Mouse (Mus musculus): ENCODE measurements at regions not wholly inside any gene's neighbourhood (a gene's known extent, or its start where the extent isn't known, plus 50 kb on each side); places are given as distances from the start of the nearest gene placed in this dataset.

- ATAC-seq (ENCODE audit: low TSS enrichment) = peak; percentile 98
Measured at GRCm38 (mm10) chr6:117279297-117279696, 111.0 kb downstream of the Cxcl12 start.

GRCm38 (mm10) chr6:117279786-117280411, 111.6 kb downstream of the Cxcl12 start:
- ATAC-seq (ENCODE audit: low TSS enrichment) = peak; percentile 69

GRCm38 (mm10) chr6:117280911-117281310, 112.6 kb downstream of the Cxcl12 start:
- ATAC-seq (ENCODE audit: low TSS enrichment) = no peak

DNA sequence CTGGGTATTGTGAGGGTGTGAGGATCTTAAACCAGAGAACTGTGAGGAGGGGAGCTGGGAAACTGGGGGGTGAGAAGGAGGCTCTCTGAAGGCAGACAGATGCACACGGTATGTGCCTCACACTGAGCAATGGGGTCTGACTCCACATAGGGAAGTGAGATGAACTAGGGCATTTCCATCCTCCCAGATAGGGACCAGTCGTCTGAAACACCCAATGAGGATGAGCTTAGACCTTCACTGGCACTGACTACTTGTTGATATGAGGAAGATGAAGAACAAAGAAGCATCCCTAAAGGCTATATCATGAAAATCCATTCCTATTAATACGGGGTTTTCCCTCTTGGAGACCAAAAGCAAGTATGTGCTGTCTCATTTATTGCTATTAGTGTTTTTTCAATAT, 115.3 kb downstream of the Cxcl12 start:
- no peak for ATAC-seq (ENCODE audit: low TSS enrichment)

DNA sequence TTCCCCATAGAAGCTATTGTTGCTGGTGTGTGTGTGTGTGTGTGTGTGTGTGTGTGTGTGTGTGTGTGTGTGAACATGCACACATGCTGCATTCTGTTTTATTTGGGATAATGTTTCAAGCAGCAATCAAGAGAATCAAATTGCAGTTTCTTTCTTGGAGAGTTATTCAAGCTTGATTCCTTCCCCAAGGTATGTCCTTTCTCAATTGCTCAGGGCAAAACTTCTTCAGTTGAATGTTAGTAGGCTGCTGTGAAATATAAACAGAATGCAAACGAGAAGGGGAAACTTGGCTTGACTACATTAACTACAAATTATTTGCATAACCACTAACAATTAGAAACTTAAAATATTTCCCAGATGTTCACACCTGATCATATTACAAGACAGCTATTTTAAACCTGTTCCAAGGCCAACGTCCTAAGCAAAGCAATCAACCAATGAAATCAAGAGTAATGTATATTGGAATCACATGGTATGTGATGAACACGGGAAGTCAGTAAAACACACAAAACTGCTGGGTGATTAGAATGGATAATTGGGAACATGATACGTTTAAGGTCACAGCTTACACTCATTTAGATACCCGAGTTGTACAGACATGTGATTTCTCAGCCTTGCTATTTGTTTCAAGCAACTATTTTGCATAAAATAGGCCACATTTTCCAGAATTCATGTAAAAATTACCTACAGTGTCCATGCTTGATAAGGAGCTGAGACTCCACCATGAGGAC, 116.2 kb downstream of the Cxcl12 start:
- ATAC-seq (ENCODE audit: low TSS enrichment) = no peak

GRCm38 (mm10) chr6:117287396-117287795, 119.1 kb downstream of the Cxcl12 start:
- ATAC-seq (ENCODE audit: low TSS enrichment) = no peak

DNA sequence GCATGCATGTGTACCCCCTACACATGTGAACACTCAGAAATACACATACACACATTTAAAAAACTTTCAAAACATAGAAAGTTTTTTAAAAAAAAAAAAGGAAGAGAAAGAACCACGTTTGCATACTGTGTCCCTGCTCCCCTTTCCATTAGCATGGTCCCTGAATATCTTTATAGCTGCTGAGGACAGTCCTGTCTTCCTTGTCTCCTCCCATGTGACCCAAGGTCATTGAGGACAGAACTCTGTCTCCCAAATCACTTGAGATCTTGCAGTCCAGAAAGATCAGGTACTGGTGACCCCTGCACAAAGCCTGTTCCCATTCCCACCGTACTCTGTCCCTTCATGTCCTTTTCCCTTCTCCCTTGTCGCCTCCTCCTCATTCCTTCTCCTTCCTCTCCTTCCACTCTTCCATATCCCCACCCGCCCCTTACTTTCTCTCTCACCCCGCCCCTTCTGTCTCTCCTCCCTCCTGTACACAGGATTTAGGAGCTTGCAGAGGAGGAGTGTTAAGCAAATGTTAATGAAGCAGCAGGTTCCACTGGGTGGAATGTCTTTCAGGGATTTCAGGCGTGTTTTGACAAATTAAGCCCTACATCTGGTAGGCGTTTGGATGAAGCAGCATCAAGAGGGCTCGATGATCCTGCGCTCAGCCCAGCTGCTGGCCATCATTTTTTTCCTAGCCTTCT, 125.6 kb downstream of the Cxcl12 start:
- ATAC-seq (ENCODE audit: low TSS enrichment) = 0 out of 2 replicates have a peak, but pooled peaks have one; percentile 59

DNA sequence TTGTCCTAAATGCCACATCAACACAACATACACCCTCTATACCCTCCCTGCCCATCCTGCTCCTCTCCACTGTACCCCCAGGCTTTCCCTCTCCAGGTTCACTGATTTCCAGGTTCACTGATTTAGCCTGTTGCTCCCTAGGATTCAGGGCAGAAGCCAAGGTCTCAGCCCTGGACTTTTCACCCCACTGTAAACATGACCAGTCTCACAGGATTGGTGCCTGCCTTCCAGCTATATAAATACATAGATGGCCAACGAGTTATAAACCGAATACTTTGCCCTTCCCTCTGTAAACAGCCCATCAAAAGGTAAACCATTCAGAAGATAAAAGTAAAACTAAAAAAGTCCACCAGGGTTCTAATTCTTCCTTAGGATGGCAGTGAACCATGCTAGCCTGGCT, 129.6 kb downstream of the Cxcl12 start:
- ATAC-seq (ENCODE audit: low TSS enrichment) = no peak

DNA sequence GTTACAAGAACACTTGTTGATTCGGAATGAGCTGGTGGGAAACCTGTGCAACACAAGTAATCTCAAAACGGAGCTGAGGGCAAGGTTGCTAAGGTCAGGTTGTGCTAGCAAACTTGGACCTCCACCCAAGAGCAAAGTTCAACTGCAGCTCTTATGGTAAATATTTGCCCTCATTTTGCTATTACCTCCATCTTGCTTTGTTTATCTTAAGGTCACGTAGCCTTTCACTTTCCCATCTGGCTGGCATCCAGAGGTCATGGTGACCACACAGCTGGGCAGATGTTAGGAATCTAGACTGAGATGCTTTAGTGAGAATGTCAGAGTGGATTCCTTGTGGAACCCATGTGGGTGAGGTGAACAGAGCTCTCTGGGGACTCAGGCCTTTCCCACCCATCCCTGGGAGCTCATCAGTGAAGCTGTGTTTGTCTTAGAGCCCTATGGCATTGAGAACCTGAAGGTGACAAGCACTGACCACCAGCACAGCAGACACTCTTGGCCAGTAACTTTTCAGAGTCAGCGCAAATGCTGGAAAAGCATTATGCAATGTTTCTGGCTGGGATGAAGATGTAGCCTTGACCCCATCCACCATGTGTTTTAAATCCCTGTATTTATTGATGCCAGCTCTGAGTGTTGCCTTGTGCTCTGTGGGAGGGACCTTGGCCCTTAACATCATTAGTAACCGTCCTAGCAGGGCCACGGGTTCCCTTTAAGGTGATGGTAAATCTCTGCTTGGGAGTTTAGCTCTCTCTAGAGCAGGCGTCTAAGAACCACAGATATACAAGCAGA, 131.4 kb downstream of the Cxcl12 start:
- no peak for ATAC-seq (ENCODE audit: low TSS enrichment)

DNA sequence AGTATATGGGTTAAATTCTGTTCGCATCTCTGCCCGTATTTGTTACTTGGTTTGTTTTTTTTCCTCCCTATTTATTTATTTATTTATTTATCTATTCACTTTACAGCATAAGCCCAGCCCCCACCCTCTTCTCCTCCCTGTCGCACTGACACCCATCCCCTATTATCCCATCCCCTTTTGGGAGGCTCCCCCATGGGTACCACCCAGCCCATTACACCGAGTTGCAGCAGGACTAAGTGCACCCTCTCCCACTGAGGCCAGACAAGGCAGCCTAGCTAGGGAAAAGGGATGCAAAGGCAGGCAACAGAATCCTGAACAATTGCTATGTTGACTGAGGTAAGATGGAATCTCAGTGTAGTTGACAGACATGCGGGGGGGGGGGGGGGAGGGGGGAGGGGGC, 135.0 kb downstream of the Cxcl12 start:
- ATAC-seq (ENCODE audit: low TSS enrichment) = no peak

DNA sequence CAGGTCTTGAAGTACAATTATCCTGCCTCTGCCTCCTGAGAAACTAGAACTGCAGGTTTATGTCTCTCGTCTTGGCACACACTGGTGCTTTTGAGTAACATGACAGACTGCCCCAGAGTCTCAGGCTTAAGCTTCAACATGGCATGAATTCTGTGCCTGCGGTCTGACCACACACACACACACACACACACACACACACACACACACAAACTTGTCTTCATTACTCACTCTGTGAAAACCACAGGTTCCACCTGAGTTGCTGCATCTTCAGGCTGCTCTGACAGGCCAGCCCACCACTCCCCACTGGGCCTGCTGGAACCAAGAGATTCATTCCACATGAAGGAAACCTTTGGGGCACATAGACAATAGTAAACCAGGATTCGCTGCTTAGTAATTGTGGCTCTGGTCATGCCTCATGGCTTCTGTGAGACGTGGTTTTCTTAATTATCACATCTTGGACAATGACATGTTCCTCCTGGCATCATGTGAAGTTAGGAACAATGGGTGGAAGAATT, 137.5 kb downstream of the Cxcl12 start:
- no peak for ATAC-seq (ENCODE audit: low TSS enrichment)

- no peak for ATAC-seq (ENCODE audit: low TSS enrichment)
Measured at GRCm38 (mm10) chr6:117308636-117309035, 140.3 kb downstream of the Cxcl12 start.

DNA sequence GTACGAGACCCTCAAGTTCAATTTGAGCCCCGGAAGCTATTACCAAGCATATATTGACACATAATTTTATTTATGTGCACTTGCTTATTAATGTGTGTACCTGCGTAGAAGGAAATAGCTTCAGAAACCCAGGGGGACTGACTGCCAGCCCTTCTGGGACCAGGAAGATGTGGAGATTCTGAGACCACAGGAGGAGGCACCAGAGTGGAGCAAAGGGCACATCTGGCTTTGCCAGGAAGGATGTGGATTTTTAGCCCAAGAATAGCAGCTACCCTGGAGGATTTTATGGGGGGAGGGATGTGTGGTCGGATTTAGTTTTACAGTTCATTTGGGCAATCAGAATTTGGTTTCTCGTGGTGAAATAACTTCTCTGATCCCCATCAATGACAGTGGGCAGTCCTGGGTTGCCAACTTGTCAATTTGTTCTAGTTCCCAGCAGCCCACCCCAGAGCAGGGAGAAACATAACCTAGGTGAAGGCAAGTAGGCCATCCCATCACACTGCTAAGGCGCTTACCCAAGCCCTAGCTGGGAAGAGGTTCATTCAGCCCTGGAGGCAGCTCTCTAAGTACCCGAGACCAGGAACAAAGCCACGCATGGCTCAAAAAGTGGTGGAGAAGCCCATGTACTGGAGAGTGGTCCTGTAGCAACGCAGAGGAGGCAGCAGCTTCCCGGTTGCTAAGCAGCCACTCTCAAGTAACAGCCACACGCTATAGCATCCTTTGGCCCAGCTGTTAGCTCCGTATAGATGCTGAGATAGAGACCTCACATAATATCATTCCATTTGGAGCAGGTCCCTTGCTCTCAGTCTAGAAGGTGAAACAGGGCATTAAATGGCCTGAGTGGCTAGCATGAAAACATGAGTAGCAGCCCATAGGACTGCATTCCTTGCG, 144.8 kb downstream of the Cxcl12 start:
- peak; percentile 87 for ATAC-seq (ENCODE audit: low TSS enrichment)

- ATAC-seq (ENCODE audit: low TSS enrichment) = peak; percentile 76
Measured at GRCm38 (mm10) chr6:117313944-117314566, 145.7 kb downstream of the Cxcl12 start.

GRCm38 (mm10) chr6:117323301-117323700, 155.0 kb downstream of the Cxcl12 start:
- no peak for ATAC-seq (ENCODE audit: low TSS enrichment)

DNA sequence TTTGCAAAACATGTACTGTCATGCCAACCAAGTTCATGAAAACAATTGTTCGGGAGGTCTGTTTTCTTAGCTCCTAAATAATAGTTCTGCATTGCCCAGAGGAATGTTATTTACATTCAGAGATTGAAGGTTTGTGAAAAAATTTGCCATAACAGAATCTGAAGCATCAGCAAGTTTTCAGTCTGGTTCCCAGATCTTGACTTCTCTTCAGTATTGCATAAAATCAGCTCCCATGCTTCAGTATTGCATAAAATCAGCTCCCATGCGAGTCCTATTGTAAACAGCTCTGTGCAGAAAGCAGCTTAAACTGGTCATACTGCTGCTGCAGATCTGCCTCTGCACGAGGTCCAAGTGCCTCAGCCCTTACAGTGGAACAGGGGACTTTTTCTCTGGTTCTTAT, 155.5 kb downstream of the Cxcl12 start:
- ATAC-seq (ENCODE audit: low TSS enrichment) = no peak

GRCm38 (mm10) chr6:117326835-117327775, 158.8 kb downstream of the Cxcl12 start:
- ATAC-seq (ENCODE audit: low TSS enrichment) = no peak

GRCm38 (mm10) chr6:117329164-117329939, 161.0 kb downstream of the Cxcl12 start:
- peak; percentile 72; the same call in 1 of the 2 replicates for ATAC-seq (ENCODE audit: low TSS enrichment)

Data from frontal cortex, adult (tissue).